Mouse (Mus musculus): Measurements from ENCODE around the gene Cebpe. TPM values are rescaled to one million over a fixed set of nuclear protein-coding genes. Genes with fewer than 3 reads are reported as not detected.

Gene Cebpe
- polyA plus RNA-seq, 1 experiment from 2014 or later, result not detected

- H3K27ac ChIP-seq, result 0 out of 2 replicates have a peak overlapping the region, but pooled peaks have one; percentile 36
- H3K36me3 ChIP-seq, result no peaks in the 10 kb centered on the region
- H3K4me1 ChIP-seq, result peaks cover 20% of the 10 kb centered on the region
- peaks cover 9% of the 10 kb centered on the region; the same call in 1 of the 2 replicates for H3K27me3 ChIP-seq (ENCODE audit: insufficient read depth, poor library complexity, severe bottlenecking)
- WGBS, result 3% methylated on average over 15 of the region's 15 CpGs
- H3K4me3 ChIP-seq, result peak overlapping the region; percentile 54
- no peak for DNase-seq (ENCODE audit: low spot score)
- H3K9me3 ChIP-seq, result no peaks in the 10 kb centered on the region
Measured at GRCm38 (mm10) chr14:54714617-54715081, 2.7 kb upstream of the Cebpe start.

- H3K9me3 ChIP-seq, result no peaks in the 10 kb centered on the region
- H3K4me3 ChIP-seq, result peak overlapping the region; percentile 54
- no peaks in the 10 kb centered on the region for H3K36me3 ChIP-seq
- no peak overlapping the region for H3K27ac ChIP-seq
- H3K4me1 ChIP-seq, result peaks cover 21% of the 10 kb centered on the region
- WGBS, result under 1% methylated on average over 13 of the region's 13 CpGs
- H3K27me3 ChIP-seq (ENCODE audit: insufficient read depth, poor library complexity, severe bottlenecking), result peaks cover 9% of the 10 kb centered on the region; the same call in 1 of the 2 replicates
- DNase-seq (ENCODE audit: low spot score), result peak; percentile 88
Measured at GRCm38 (mm10) chr14:54714121-54714520, 2.1 kb upstream of the Cebpe start.

- H3K27me3 ChIP-seq (ENCODE audit: insufficient read depth, poor library complexity, severe bottlenecking), result peaks cover 9% of the 10 kb centered on the region; the same call in 1 of the 2 replicates
- WGBS, result 63% methylated on average over 8 of the region's 8 CpGs
- peak overlapping the region; percentile 37; the same call in 1 of the 2 replicates for H3K27ac ChIP-seq
- no peaks in the 10 kb centered on the region for H3K36me3 ChIP-seq
- no peak overlapping the region for H3K4me3 ChIP-seq
- no peak for DNase-seq (ENCODE audit: low spot score)
- no peaks in the 10 kb centered on the region for H3K9me3 ChIP-seq
- H3K4me1 ChIP-seq, result peaks cover 30% of the 10 kb centered on the region
Measured at GRCm38 (mm10) chr14:54712861-54713260, 887 bp upstream of the Cebpe start.

GRCm38 (mm10) chr14:54709054-54709453 lies 2.9 kb downstream of the Cebpe start:
- Histone ChIP-seq H3K4me3 (no peak overlapping the region), H3K36me3 (no peaks in the 10 kb centered on the region), H3K27ac (no peak overlapping the region), H3K4me1 (peaks cover 50% of the 10 kb centered on the region), H3K27me3 (ENCODE audit: insufficient read depth, poor library complexity, severe bottlenecking) (peaks cover 14% of the 10 kb centered on the region; the same call in 1 of the 2 replicates), H3K9me3 (no peaks in the 10 kb centered on the region)
- DNase-seq (ENCODE audit: low spot score), result no peak
- WGBS, result 58% methylated on average over 9 of the region's 9 CpGs

GRCm38 (mm10) chr14:54706589-54707320 lies 5.2 kb downstream of the Cebpe start:
- Histone ChIP-seq H3K4me3 (peak overlapping the region; percentile 34; the same call in 1 of the 2 replicates), H3K9me3 (no peaks in the 10 kb centered on the region), H3K36me3 (no peaks in the 10 kb centered on the region), H3K27ac (peak overlapping the region; percentile 84), H3K4me1 (peaks cover 43% of the 10 kb centered on the region), H3K27me3 (ENCODE audit: insufficient read depth, poor library complexity, severe bottlenecking) (peaks cover 23% of the 10 kb centered on the region; the same call in 1 of the 2 replicates)
- DNase-seq (ENCODE audit: low spot score), result peak; percentile 83
- 32% methylated on average over 17 of the region's 17 CpGs for WGBS

GRCm38 (mm10) chr14:54705844-54706243 lies 6.1 kb downstream of the Cebpe start:
- Histone ChIP-seq H3K4me3 (0 out of 2 replicates have a peak overlapping the region, but pooled peaks have one; percentile 8), H3K27ac (peak overlapping the region; percentile 84), H3K36me3 (no peaks in the 10 kb centered on the region), H3K4me1 (peaks cover 48% of the 10 kb centered on the region), H3K9me3 (no peaks in the 10 kb centered on the region), H3K27me3 (ENCODE audit: insufficient read depth, poor library complexity, severe bottlenecking) (peaks cover 23% of the 10 kb centered on the region; the same call in 1 of the 2 replicates)
- 14% methylated on average over 5 of the region's 5 CpGs for WGBS
- peak; percentile 93 for DNase-seq (ENCODE audit: low spot score)

GRCm38 (mm10) chr14:54703207-54703606 lies 8.8 kb downstream of the Cebpe start:
- WGBS, result 49% methylated on average over 10 of the region's 10 CpGs
- DNase-seq (ENCODE audit: low spot score), result no peak
- H3K9me3 ChIP-seq, result no peaks in the 10 kb centered on the region
- no peak overlapping the region for H3K4me3 ChIP-seq
- no peak overlapping the region for H3K27ac ChIP-seq
- peaks cover 42% of the 10 kb centered on the region for H3K4me1 ChIP-seq
- no peaks in the 10 kb centered on the region for H3K36me3 ChIP-seq
- H3K27me3 ChIP-seq (ENCODE audit: insufficient read depth, poor library complexity, severe bottlenecking), result peaks cover 15% of the 10 kb centered on the region; the same call in 1 of the 2 replicates

- H3K27me3 ChIP-seq (ENCODE audit: insufficient read depth, poor library complexity, severe bottlenecking), result 0 out of 2 replicates have a peak, but pooled peaks cover 9% of the 10 kb centered on the region
- H3K4me1 ChIP-seq, result peaks cover 23% of the 10 kb centered on the region
- no peaks in the 10 kb centered on the region for H3K36me3 ChIP-seq
- peak; percentile 89 for DNase-seq (ENCODE audit: low spot score)
- no peak overlapping the region for H3K4me3 ChIP-seq
- WGBS, result 9% methylated on average over 6 of the region's 6 CpGs
- H3K9me3 ChIP-seq, result no peaks in the 10 kb centered on the region
- no peak overlapping the region for H3K27ac ChIP-seq
Measured at GRCm38 (mm10) chr14:54701298-54701697, 10.7 kb downstream of the Cebpe start.

GRCm38 (mm10) chr14:54699586-54699985 lies 12.4 kb downstream of the Cebpe start:
- Histone ChIP-seq H3K9me3 (no peaks in the 10 kb centered on the region), H3K4me1 (peaks cover 11% of the 10 kb centered on the region; the same call in 1 of the 2 replicates), H3K27ac (no peak overlapping the region), H3K27me3 (ENCODE audit: insufficient read depth, poor library complexity, severe bottlenecking) (0 out of 2 replicates have a peak, but pooled peaks cover 9% of the 10 kb centered on the region), H3K36me3 (no peaks in the 10 kb centered on the region), H3K4me3 (no peak overlapping the region)
- 28% methylated on average over 3 of the region's 3 CpGs for WGBS
- DNase-seq (ENCODE audit: low spot score), result no peak

- H3K27ac ChIP-seq, result no peak within 1 kb of the TSS
- H3K27me3 ChIP-seq (ENCODE audit: insufficient read depth, poor library complexity, severe bottlenecking), result 0 out of 2 replicates have a peak, but pooled peaks cover 9% of the 10 kb centered on the region
- 71% methylated on average over 4 of the region's 4 CpGs for WGBS
- no peak within 1 kb of the TSS for H3K4me3 ChIP-seq
- peaks cover 11% of the 10 kb centered on the region; the same call in 1 of the 2 replicates for H3K4me1 ChIP-seq
- H3K36me3 ChIP-seq, result peaks cover 3% of the 10 kb centered on the region; the same call in 1 of the 2 replicates
- no peaks in the 10 kb centered on the region for H3K9me3 ChIP-seq
- no peak for DNase-seq (ENCODE audit: low spot score)
Measured at GRCm38 (mm10) chr14:54698733-54699132, 13.2 kb downstream of the Cebpe start, which contains the start of gene Gm29776. Gene Gm29776 (minus strand): TSS chr14:54698833.

GRCm38 (mm10) chr14:54696752-54697151 lies 15.2 kb downstream of the Cebpe start:
- DNase-seq (ENCODE audit: low spot score), result no peak
- Histone ChIP-seq H3K4me1 (peaks cover 11% of the 10 kb centered on the region; the same call in 1 of the 2 replicates), H3K9me3 (no peaks in the 10 kb centered on the region), H3K27ac (no peak overlapping the region), H3K36me3 (peaks cover 17% of the 10 kb centered on the region), H3K27me3 (ENCODE audit: insufficient read depth, poor library complexity, severe bottlenecking) (no peaks in the 10 kb centered on the region), H3K4me3 (no peak overlapping the region)
- WGBS, result 84% methylated on average over 4 of the region's 4 CpGs

GRCm38 (mm10) chr14:54695042-54695441 lies 16.9 kb downstream of the Cebpe start:
- 55% methylated on average over 6 of the region's 6 CpGs for WGBS
- no peak overlapping the region for H3K4me3 ChIP-seq

GRCm38 (mm10) chr14:54687251-54687650 lies 24.7 kb downstream of the Cebpe start:
- Histone ChIP-seq H3K36me3 (peaks cover 37% of the 10 kb centered on the region), H3K4me3 (peak overlapping the region; percentile 93), H3K4me1 (peaks cover 20% of the 10 kb centered on the region), H3K27me3 (ENCODE audit: insufficient read depth, poor library complexity, severe bottlenecking) (no peaks in the 10 kb centered on the region), H3K27ac (peak overlapping the region; percentile 98), H3K9me3 (no peaks in the 10 kb centered on the region)
- WGBS, result 9% methylated on average over 8 of the region's 8 CpGs
- no peak for DNase-seq (ENCODE audit: low spot score)

More at GRCm38 (mm10) chr14:54695042-54695441, 16.9 kb downstream of the Cebpe start:
- DNase-seq (ENCODE audit: low spot score), result no peak
- H3K27me3 ChIP-seq (ENCODE audit: insufficient read depth, poor library complexity, severe bottlenecking), result no peaks in the 10 kb centered on the region
- peaks cover 28% of the 10 kb centered on the region for H3K36me3 ChIP-seq
- H3K27ac ChIP-seq, result no peak overlapping the region
- H3K9me3 ChIP-seq, result no peaks in the 10 kb centered on the region
- H3K4me1 ChIP-seq, result 0 out of 2 replicates have a peak, but pooled peaks cover 2% of the 10 kb centered on the region
